In the genomic region with DNA sequence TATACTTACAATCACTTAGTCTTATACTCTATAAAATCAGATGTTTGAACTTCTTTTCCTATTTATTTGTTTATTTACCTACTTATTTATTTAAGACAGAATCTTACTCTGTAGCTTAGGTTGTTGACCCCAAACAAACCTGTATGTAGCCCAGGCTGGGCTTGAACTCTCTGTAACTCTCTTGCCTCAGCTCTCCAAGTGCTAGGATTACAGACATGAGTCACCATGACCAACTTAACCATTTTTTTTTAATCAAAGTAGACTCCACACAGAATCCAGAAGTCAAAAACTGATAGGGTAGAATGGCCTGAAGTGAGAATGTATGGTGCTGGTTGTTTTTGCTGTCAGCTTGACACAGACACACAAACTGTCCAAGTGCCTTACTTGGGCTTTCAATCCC, we compare ENCODE assay signal across 30 mouse cellular contexts. TPM values are rescaled to one million over a fixed set of nuclear protein-coding genes. Genes with fewer than 3 reads are reported as not detected.
A peak's percentile ranks its signal among the peaks of the same experiment; 100 is the strongest.
DNase-seq lines count a peak whose midpoint lies in the region; TF ChIP-seq lines count a peak whose summit lies in the region.
"Had no signal": no experiment of that assay in that cellular context is flagged by ENCODE, and none has a peak within 500 bp of the region (broad histone marks: within the 10 kb centered on the region; RNA-seq: fewer than 3 reads in every experiment).

No protein-coding gene starts in this region.

- TF ChIP-seq POLR2A in MEL (IDR thresholded peaks at IDR 0.05; ENCODE audit: control insufficient read depth in 1 of 2, insufficient read depth in 1 of 2, low read depth in 1 of 2, low read length in 2 of 2, poor library complexity in 1 of 2): no peak

- no peaks in the 10 kb centered on the region for H3K27me3 ChIP-seq in MEL (ENCODE audit: control insufficient read depth in 1 of 2, insufficient read depth in 2 of 2, low read length in 2 of 2)
- H3K27me3 ChIP-seq: Patski had no signal

- no peak for TF ChIP-seq EP300 in MEL (IDR thresholded peaks at IDR 0.05; ENCODE audit: low read depth in 1 of 2, low read length in 2 of 2)

- DNase-seq in 3T3-L1 (ENCODE audit: low read depth, low spot score) (peak; percentile 55), 416B (ENCODE audit: low read depth) (peak; percentile 53), MEL (ENCODE audit: low read depth, low spot score) (peak; percentile 25), NIH3T3 (ENCODE audit: low read depth) (peak; percentile 24)
- DNase-seq in embryo, embryonic 10 days (ENCODE audit: low spot score): no peak
- DNase-seq in lung, postnatal 10 days: no peak
- no peak for DNase-seq in gastrocnemius, postnatal 36 days
- no peak for DNase-seq in layer of hippocampus, adult 9-11 months
- DNase-seq: adrenal gland, adult 2 months; adrenal gland, adult 8-10 months; adrenal gland, postnatal 10 days; adrenal gland, postnatal 14 days; adrenal gland, postnatal 25 days; adrenal gland, postnatal 36 days; B cell, adult 2 months; cerebellum, adult 11 months; cerebellum, adult 11-12 months; cerebellum, adult 18-20 months; cerebellum, adult 2 months; cerebellum, adult 8-10 months; cerebellum, adult 9-10 months had no signal

- H3K79me2 ChIP-seq in MEL (ENCODE audit: control insufficient read depth, insufficient read depth, low read length, poor library complexity): no peaks in the 10 kb centered on the region

- peaks cover 0 to 4% of the 10 kb centered on the region in 2 experiments; a peak in 1 of 4 replicates for H3K36me3 ChIP-seq in MEL (ENCODE audit: control insufficient read depth in 1 of 2, insufficient read depth in 2 of 2, low read length in 2 of 2)
- H3K36me3 ChIP-seq: G1E had no signal

- H3K27ac ChIP-seq in MEL (ENCODE audit: control insufficient read depth, low read depth, low read length): no peak overlapping the region

- no peak for TF ChIP-seq RAD21 in MEL (IDR thresholded peaks at IDR 0.05; ENCODE audit: low read depth, low read length)

- peaks cover 0 to 7% of the 10 kb centered on the region in 2 experiments; a peak in 3 of 4 replicates for H3K4me1 ChIP-seq in MEL (ENCODE audit: control insufficient read depth in 1 of 2, insufficient read depth in 2 of 2, low read length in 2 of 2)

- no peak overlapping the region for H3K4me3 ChIP-seq in MEL (ENCODE audit: control insufficient read depth in 1 of 2, insufficient read depth in 1 of 2, low read depth in 2 of 2, low read length in 2 of 2)

- intact Hi-C loops in gastrocnemius, postnatal 36 days (cut with DNase I): loop anchor here (2.0 to 10.0 kb wide), 3 partner anchors 38 to 196 kb away; no protein-coding TSS in a partner anchor

- TF ChIP-seq CTCF in MEL (IDR thresholded peaks at IDR 0.05 in 2 of 3, conservative IDR thresholded peaks at IDR 0.05 in 1 of 3; ENCODE audit: control insufficient read depth in 1 of 3, insufficient read depth in 1 of 3, low read depth in 2 of 3, low read length in 3 of 3, poor library complexity in 1 of 3, severe bottlenecking in 1 of 3): no peak

- no peaks in the 10 kb centered on the region for H3K9me3 ChIP-seq in MEL (replicated peaks; ENCODE audit: insufficient read depth, low read length)
- H3K9me3 ChIP-seq: G1E had no signal

- H3K9ac ChIP-seq in MEL (ENCODE audit: control insufficient read depth, low read depth, low read length, poor library complexity, severe bottlenecking): no peak overlapping the region

TF ChIP-seq in MEL, 35 proteins besides CTCF, POLR2A, EP300 and RAD21:
- TF ChIP-seq GABPA (IDR thresholded peaks at IDR 0.05; ENCODE audit: low read depth, low read length) (no peak), TCF12 (IDR thresholded peaks at IDR 0.05; ENCODE audit: low read depth, low read length) (no peak), TAL1 (IDR thresholded peaks at IDR 0.05; ENCODE audit: low read length) (no peak)

RNA-seq across cellular contexts. Expression of gene Mtfmt, which starts 5.2 kb away (rescaled TPM):
- 10.6 and 10.9 TPM in 2 replicates for total RNA-seq in MEL (2012; rRNA removed)
- polyA plus RNA-seq in MEL (2012; ENCODE audit: insufficient read depth in 1 of 2, insufficient read length in 2 of 2, low read depth in 1 of 2, low replicate concordance in 2 of 2, missing spikeins in 1 of 2): 10 to 100 TPM in 1 of 2 experiments, not detected in 1; 14.2 TPM
- 1 to 10 TPM; 4.3 to 4.7 TPM for total RNA-seq in gastrocnemius, postnatal 36 days (2021)

RNA-seq across cellular contexts. Expression of gene Slc51b, which starts 7.6 kb away (rescaled TPM):
- total RNA-seq in MEL (2012; rRNA removed): not detected in 2 replicates
- polyA plus RNA-seq in MEL (2012; ENCODE audit: insufficient read depth in 1 of 2, insufficient read length in 2 of 2, low read depth in 1 of 2, low replicate concordance in 2 of 2, missing spikeins in 1 of 2): not detected
- not detected for total RNA-seq in gastrocnemius, postnatal 36 days (2021)
- total RNA-seq: adrenal gland, adult 18-20 months; adrenal gland, adult 8-10 months; adrenal gland, postnatal 14 days; adrenal gland, postnatal 25 days; adrenal gland, postnatal 36 days; CH12.LX; ES-E14; G1E had no signal
- polyA plus RNA-seq: activated CD4-positive, CD25-positive, alpha-beta regulatory T cell, adult 4 months; adrenal gland, adult 2 months; brain, embryonic 14.5 days; C2C12; CD4-positive, CD25-positive, alpha-beta regulatory T cell, adult 4 months; cerebellum, adult 2 months; G1E had no signal

RNA-seq across cellular contexts. Expression of gene Spg21, which starts 30.3 kb away (rescaled TPM):
- 21.7 and 22.7 TPM in 2 replicates for total RNA-seq in MEL (2012; rRNA removed)
- 10 to 100 TPM in 1 of 2 experiments, not detected in 1; 25.9 TPM for polyA plus RNA-seq in MEL (2012; ENCODE audit: insufficient read depth in 1 of 2, insufficient read length in 2 of 2, low read depth in 1 of 2, low replicate concordance in 2 of 2, missing spikeins in 1 of 2)
- total RNA-seq in gastrocnemius, postnatal 36 days (2021): 1 to 10 TPM; 7.9 to 8.8 TPM

RNA-seq across cellular contexts. Expression of gene Rasl12, which starts 32.1 kb away (rescaled TPM):
- 0.10 and 0.12 TPM in 2 replicates for total RNA-seq in MEL (2012; rRNA removed)
- polyA plus RNA-seq in MEL (2012; ENCODE audit: insufficient read depth in 1 of 2, insufficient read length in 2 of 2, low read depth in 1 of 2, low replicate concordance in 2 of 2, missing spikeins in 1 of 2): under 1 TPM in 1 of 2 experiments, not detected in 1; 0.19 TPM
- total RNA-seq in gastrocnemius, postnatal 36 days (2021): 1 to 10 TPM; 3.2 to 3.8 TPM
- polyA plus RNA-seq: CD4-positive, CD25-positive, alpha-beta regulatory T cell, adult 4 months; G1E had no signal

RNA-seq across cellular contexts. Expression of gene Kbtbd13, which starts 38.9 kb away (rescaled TPM):
- not detected in 2 replicates for total RNA-seq in MEL (2012; rRNA removed)
- not detected for polyA plus RNA-seq in MEL (2012; ENCODE audit: insufficient read depth in 1 of 2, insufficient read length in 2 of 2, low read depth in 1 of 2, low replicate concordance in 2 of 2, missing spikeins in 1 of 2)
- total RNA-seq in gastrocnemius, postnatal 36 days (2021): 1 to 10 TPM; 6.7 to 8.9 TPM
- total RNA-seq: CH12.LX, G1E had no signal
- polyA plus RNA-seq: activated CD4-positive, CD25-positive, alpha-beta regulatory T cell, adult 4 months; C2C12; CD4-positive, CD25-positive, alpha-beta regulatory T cell, adult 4 months; G1E had no signal

Comparison
In these comparisons a context has a peak if more than half of its experiments do, and no peak if none do; other contexts are left out.
1. DNase-seq: peak in 3T3-L1 (single experiment), 416B (single experiment), MEL (single experiment) and NIH3T3 (single experiment); none in embryo, embryonic 10 days (single experiment), lung, postnatal 10 days (single experiment), gastrocnemius, postnatal 36 days (0 of 2) and layer of hippocampus, adult 9-11 months (single experiment).